Mouse (Mus musculus): ENCODE data around the gene Barhl2.

Barhl2 gene

GRCm38 (mm10) chr5:106455106-106455920, 2.7 kb downstream of the Barhl2 start:
- no peak for DNase-seq (ENCODE audit: low spot score in 2 of 2)

- no peak for DNase-seq (ENCODE audit: low spot score in 2 of 2)
Observed at GRCm38 (mm10) chr5:106454411-106455105, 3.4 kb downstream of the Barhl2 start.

- DNase-seq (ENCODE audit: low spot score in 2 of 2) = no peak
Observed at GRCm38 (mm10) chr5:106453886-106454321, 4.1 kb downstream of the Barhl2 start.

- no peak for DNase-seq (ENCODE audit: low spot score in 2 of 2)
Observed at GRCm38 (mm10) chr5:106453181-106453885, 4.6 kb downstream of the Barhl2 start.

GRCm38 (mm10) chr5:106452686-106453085, 5.3 kb downstream of the Barhl2 start:
- DNase-seq (ENCODE audit: low spot score in 2 of 2) = no peak

- DNase-seq (ENCODE audit: low spot score in 2 of 2) = no peak
Observed at GRCm38 (mm10) chr5:106451681-106452440, 6.1 kb downstream of the Barhl2 start.

- no peak for DNase-seq (ENCODE audit: low spot score in 2 of 2)
Observed at GRCm38 (mm10) chr5:106450426-106451160, 7.4 kb downstream of the Barhl2 start.

GRCm38 (mm10) chr5:106449720-106450425, 8.1 kb downstream of the Barhl2 start:
- DNase-seq (ENCODE audit: low spot score in 2 of 2) = no peak

GRCm38 (mm10) chr5:106448798-106449125, 9.2 kb downstream of the Barhl2 start:
- DNase-seq (ENCODE audit: low spot score in 2 of 2) = no peak

GRCm38 (mm10) chr5:106447951-106448797, 9.8 kb downstream of the Barhl2 start:
- DNase-seq (ENCODE audit: low spot score in 2 of 2) = no peak

GRCm38 (mm10) chr5:106447091-106447820, 10.7 kb downstream of the Barhl2 start:
- DNase-seq (ENCODE audit: low spot score in 2 of 2) = no peak

GRCm38 (mm10) chr5:106446593-106446992, 11.4 kb downstream of the Barhl2 start:
- DNase-seq (ENCODE audit: low spot score in 2 of 2) = no peak

- DNase-seq (ENCODE audit: low spot score in 2 of 2) = no peak
Observed at GRCm38 (mm10) chr5:106445681-106446080, 12.3 kb downstream of the Barhl2 start.

GRCm38 (mm10) chr5:106438916-106439315, 19.1 kb downstream of the Barhl2 start:
- DNase-seq (ENCODE audit: low spot score in 2 of 2) = no peak

GRCm38 (mm10) chr5:106426069-106426468, 31.9 kb downstream of the Barhl2 start:
- DNase-seq (ENCODE audit: low spot score in 2 of 2) = no peak

GRCm38 (mm10) chr5:106420871-106421270, 37.1 kb downstream of the Barhl2 start:
- no peak for DNase-seq (ENCODE audit: low spot score in 2 of 2)

GRCm38 (mm10) chr5:106420370-106420769, 37.6 kb downstream of the Barhl2 start:
- no peak for DNase-seq (ENCODE audit: low spot score in 2 of 2)

- DNase-seq (ENCODE audit: low spot score in 2 of 2) = peak in 1 of 2 experiments; percentile 11
Observed at GRCm38 (mm10) chr5:106417210-106417609, 40.8 kb downstream of the Barhl2 start.

- no peak for DNase-seq (ENCODE audit: low spot score in 2 of 2)
Observed at GRCm38 (mm10) chr5:106416550-106416949, 41.4 kb downstream of the Barhl2 start.
